Mouse (Mus musculus): Measurements from ENCODE around the gene Paxx. TPM values are rescaled to one million over a fixed set of nuclear protein-coding genes. Genes with fewer than 3 reads are reported as not detected.
A peak's percentile ranks its signal among the peaks of the same experiment; 100 is the strongest.

Paxx gene
- polyA plus RNA-seq, 1 experiment from 2014 or later = 28.9 TPM

- no peaks in the 10 kb centered on the region for H3K36me3 ChIP-seq
- H3K9ac ChIP-seq = no peak overlapping the region
- H3K9me3 ChIP-seq = no peaks in the 10 kb centered on the region
- no peak overlapping the region for H3K4me2 ChIP-seq (replicated peaks)
- H3K27me3 ChIP-seq = no peaks in the 10 kb centered on the region
- H3K27ac ChIP-seq = no peak overlapping the region
- H3K4me1 ChIP-seq = no peaks in the 10 kb centered on the region
- 76% methylated on average over 10 of the region's 10 CpGs for WGBS
- no peak for ATAC-seq (ENCODE audit: insufficient number of reproducible peaks, insufficient read depth, low FRiP score, low TSS enrichment)
- H3K4me3 ChIP-seq = no peak overlapping the region
Measured at GRCm38 (mm10) chr2:25479551-25480311, 18.8 kb upstream of the Paxx start.

DNA sequence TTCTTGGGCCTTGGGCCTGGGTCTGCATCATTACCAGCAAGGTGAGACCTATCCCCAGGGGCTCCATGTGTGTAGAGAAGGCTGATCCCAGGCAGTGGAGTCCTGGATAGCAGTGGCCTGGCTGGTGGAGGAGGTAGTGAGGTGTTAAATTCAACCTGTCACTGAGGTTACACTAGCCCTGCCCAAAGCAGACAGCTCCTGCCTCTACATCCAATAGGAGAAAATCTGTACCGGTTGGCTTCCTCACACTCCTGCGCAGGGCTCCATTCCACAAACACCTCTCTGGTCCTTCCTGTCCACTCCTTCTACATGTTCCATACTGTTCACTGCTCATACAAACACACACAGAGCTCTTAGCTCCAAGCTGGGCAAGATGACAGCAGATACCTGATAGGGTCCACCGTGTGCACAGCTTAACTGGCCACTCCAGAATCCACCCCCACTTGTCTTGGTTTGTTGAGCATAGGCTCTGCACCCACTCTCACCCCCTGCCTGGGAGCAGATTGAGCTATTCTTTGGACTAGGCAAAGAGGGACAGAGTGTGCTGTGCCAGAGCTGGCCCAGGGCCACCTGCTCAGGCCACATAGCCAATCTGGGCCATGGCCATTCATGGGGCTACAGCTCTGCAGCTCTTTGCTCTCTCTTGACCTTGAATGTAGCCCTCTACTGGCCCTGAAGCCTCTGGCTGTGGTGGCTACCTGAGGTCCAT is 17.2 kb upstream of the Paxx start:
- Histone ChIP-seq H3K4me1 (no peaks in the 10 kb centered on the region), H3K9ac (no peak overlapping the region), H3K4me3 (no peak overlapping the region), H3K4me2 (replicated peaks) (no peak overlapping the region), H3K9me3 (no peaks in the 10 kb centered on the region), H3K27ac (no peak overlapping the region), H3K36me3 (no peaks in the 10 kb centered on the region), H3K27me3 (no peaks in the 10 kb centered on the region)
- 86% methylated on average over 3 of the region's 3 CpGs for WGBS
- ATAC-seq (ENCODE audit: insufficient number of reproducible peaks, insufficient read depth, low FRiP score, low TSS enrichment) = no peak

- WGBS = 91% methylated on average over 8 of the region's 8 CpGs
- Histone ChIP-seq H3K9me3 (no peaks in the 10 kb centered on the region), H3K4me2 (replicated peaks) (no peak overlapping the region)
Measured at GRCm38 (mm10) chr2:25477541-25477940, 16.6 kb upstream of the Paxx start.

DNA sequence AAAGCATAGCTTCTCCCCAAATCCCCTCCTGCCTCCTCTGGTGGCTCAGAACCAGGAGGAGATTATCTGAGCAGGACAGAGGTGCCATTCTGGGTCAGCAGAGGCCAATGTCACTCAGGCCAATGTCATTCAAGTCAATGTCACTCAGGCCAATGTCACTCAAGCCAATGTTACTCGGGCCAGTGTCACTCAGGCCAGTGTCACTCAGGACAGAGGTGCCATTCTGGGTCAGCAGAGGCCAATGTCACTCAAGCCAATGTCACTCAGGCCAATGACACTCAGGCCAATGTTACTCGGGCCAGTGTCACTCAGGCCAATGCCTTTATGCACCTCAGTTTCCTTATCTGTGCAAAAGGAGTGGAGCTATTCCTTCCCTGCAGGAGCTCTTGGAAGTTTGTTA is 11.7 kb upstream of the Paxx start:
- H3K4me3 ChIP-seq = no peak overlapping the region
- no peak overlapping the region for H3K27ac ChIP-seq
- H3K9ac ChIP-seq = no peak overlapping the region
- 67% methylated on average over 2 of the region's 2 CpGs for WGBS
- no peak for ATAC-seq (ENCODE audit: insufficient number of reproducible peaks, insufficient read depth, low FRiP score, low TSS enrichment)
- no peaks in the 10 kb centered on the region for H3K36me3 ChIP-seq
- no peaks in the 10 kb centered on the region for H3K27me3 ChIP-seq
- H3K4me1 ChIP-seq = 0 out of 2 replicates have a peak, but pooled peaks cover 4% of the 10 kb centered on the region
- H3K4me2 ChIP-seq (replicated peaks) = no peak overlapping the region
- H3K9me3 ChIP-seq = no peaks in the 10 kb centered on the region

More at GRCm38 (mm10) chr2:25477541-25477940, 16.6 kb upstream of the Paxx start:
- ATAC-seq (ENCODE audit: insufficient number of reproducible peaks, insufficient read depth, low FRiP score, low TSS enrichment) = no peak
- Histone ChIP-seq H3K4me3 (no peak overlapping the region), H3K9ac (no peak overlapping the region), H3K27me3 (no peaks in the 10 kb centered on the region), H3K27ac (no peak overlapping the region), H3K36me3 (no peaks in the 10 kb centered on the region), H3K4me1 (no peaks in the 10 kb centered on the region)

GRCm38 (mm10) chr2:25469969-25470368 is 9.1 kb upstream of the Paxx start, which contains the start of gene Ptgds:
Gene Ptgds, minus strand, starts transcription at chr2:25470046.
- H3K4me1 ChIP-seq = 0 out of 2 replicates have a peak, but pooled peaks cover 6% of the 10 kb centered on the region
- H3K4me2 ChIP-seq (replicated peaks) = no peak within 1 kb of the TSS
- no peak within 1 kb of the TSS for H3K4me3 ChIP-seq
- no peaks in the 10 kb centered on the region for H3K9me3 ChIP-seq
- WGBS = 49% methylated on average over 6 of the region's 6 CpGs
- no peak within 1 kb of the TSS for H3K27ac ChIP-seq
- ATAC-seq (ENCODE audit: insufficient number of reproducible peaks, insufficient read depth, low FRiP score, low TSS enrichment) = no peak
- no peaks in the 10 kb centered on the region for H3K36me3 ChIP-seq
- H3K27me3 ChIP-seq = no peaks in the 10 kb centered on the region
- H3K9ac ChIP-seq = no peak within 1 kb of the TSS

GRCm38 (mm10) chr2:25468962-25469915 is 8.3 kb upstream of the Paxx start:
- 0 out of 2 replicates have a peak, but pooled peaks cover 6% of the 10 kb centered on the region for H3K4me1 ChIP-seq
- no peaks in the 10 kb centered on the region for H3K36me3 ChIP-seq
- no peaks in the 10 kb centered on the region for H3K27me3 ChIP-seq
- peak; percentile 25; the same call in 1 of the 2 replicates for ATAC-seq (ENCODE audit: insufficient number of reproducible peaks, insufficient read depth, low FRiP score, low TSS enrichment)
- no peaks in the 10 kb centered on the region for H3K9me3 ChIP-seq
- no peak overlapping the region for H3K9ac ChIP-seq
- 73% methylated on average over 10 of the region's 10 CpGs for WGBS
- H3K4me2 ChIP-seq (replicated peaks) = no peak overlapping the region
- H3K27ac ChIP-seq = no peak overlapping the region
- no peak overlapping the region for H3K4me3 ChIP-seq

GRCm38 (mm10) chr2:25467606-25468303 is 6.9 kb upstream of the Paxx start:
- H3K27me3 ChIP-seq = no peaks in the 10 kb centered on the region
- no peak overlapping the region for H3K4me2 ChIP-seq (replicated peaks)
- 76% methylated on average over 14 of the region's 14 CpGs for WGBS
- no peak overlapping the region for H3K4me3 ChIP-seq
- H3K9me3 ChIP-seq = no peaks in the 10 kb centered on the region
- H3K4me1 ChIP-seq = 0 out of 2 replicates have a peak, but pooled peaks cover 6% of the 10 kb centered on the region
- no peak for ATAC-seq (ENCODE audit: insufficient number of reproducible peaks, insufficient read depth, low FRiP score, low TSS enrichment)
- H3K36me3 ChIP-seq = no peaks in the 10 kb centered on the region
- H3K9ac ChIP-seq = no peak overlapping the region
- H3K27ac ChIP-seq = no peak overlapping the region

DNA sequence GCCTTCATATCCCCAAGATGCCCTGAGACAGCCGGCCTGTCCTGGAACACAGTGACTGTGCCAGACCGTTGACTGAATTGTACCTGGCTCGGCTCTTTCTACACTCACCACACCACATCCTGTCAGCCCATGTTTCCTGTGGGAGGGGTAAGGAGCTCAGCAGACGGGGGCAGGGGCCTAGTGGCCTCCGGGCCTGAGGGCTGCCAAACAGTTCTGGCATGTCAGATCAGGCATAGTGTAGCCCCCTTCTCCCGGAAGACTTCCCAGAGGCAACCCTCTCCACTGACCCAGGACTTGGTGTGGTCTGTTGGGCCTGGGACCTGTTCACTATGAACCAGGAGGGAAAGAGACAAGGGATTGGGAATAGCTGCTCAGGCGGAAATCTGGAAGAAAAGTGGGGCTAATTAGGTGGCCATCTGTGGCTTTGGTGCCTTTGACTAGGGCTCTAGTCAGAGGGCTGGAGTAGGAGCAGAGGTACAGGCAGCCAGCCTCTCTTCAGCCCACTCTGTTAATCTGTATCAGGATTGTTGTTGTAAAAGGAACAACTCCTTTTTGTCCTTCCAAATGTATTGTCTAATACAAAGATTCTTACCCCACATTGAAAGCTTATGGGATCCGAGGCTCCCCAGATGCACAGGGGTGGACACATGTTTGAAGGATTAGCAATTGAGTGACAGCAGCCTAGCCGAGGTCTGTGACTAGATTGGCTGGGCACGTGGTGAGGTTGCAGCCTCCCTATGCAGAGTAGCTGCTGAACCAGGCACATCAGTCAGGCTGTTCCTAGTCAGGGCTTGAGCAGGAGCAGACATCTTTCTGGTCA is 5.1 kb upstream of the Paxx start:
- ATAC-seq (ENCODE audit: insufficient number of reproducible peaks, insufficient read depth, low FRiP score, low TSS enrichment) = no peak; the same call in 1 of the 2 replicates
- WGBS = 35% methylated on average over 10 of the region's 10 CpGs
- H3K27ac ChIP-seq = no peak overlapping the region

DNA sequence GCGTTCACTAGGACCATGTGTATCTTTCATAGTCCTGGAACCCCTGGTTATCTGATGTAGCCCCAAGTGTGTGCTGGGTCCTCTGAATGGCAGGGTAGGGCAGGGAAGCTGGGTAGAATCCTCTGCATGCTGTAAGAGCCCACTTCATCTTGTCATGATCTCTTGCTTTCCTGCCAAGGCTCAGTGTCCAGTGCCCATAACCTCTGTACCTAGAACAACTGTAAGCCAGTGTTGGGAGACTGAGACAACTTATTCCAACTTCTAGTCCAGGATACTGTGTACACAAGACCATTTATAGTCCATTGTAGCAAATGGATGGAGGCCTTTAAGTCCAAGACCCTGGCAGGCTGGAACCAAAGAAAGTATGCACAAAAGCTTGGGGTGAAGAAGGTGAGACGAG is 4.4 kb upstream of the Paxx start:
- Histone ChIP-seq H3K36me3 (no peaks in the 10 kb centered on the region), H3K27me3 (no peaks in the 10 kb centered on the region), H3K4me1 (peaks cover 12% of the 10 kb centered on the region), H3K27ac (no peak overlapping the region), H3K9me3 (no peaks in the 10 kb centered on the region), H3K4me3 (no peak overlapping the region), H3K4me2 (replicated peaks) (no peak overlapping the region), H3K9ac (no peak overlapping the region)
- ATAC-seq (ENCODE audit: insufficient number of reproducible peaks, insufficient read depth, low FRiP score, low TSS enrichment) = no peak
- 81% methylated on average over 2 of the region's 2 CpGs for WGBS

More for the DNA sequence above, 5.1 kb upstream of the Paxx start:
- Histone ChIP-seq H3K4me2 (replicated peaks) (no peak overlapping the region), H3K36me3 (no peaks in the 10 kb centered on the region), H3K9me3 (no peaks in the 10 kb centered on the region), H3K27me3 (no peaks in the 10 kb centered on the region), H3K4me1 (peaks cover 12% of the 10 kb centered on the region), H3K4me3 (no peak overlapping the region), H3K9ac (no peak overlapping the region)

- H3K27me3 ChIP-seq = no peaks in the 10 kb centered on the region
- peaks cover 22% of the 10 kb centered on the region for H3K4me1 ChIP-seq
- H3K4me3 ChIP-seq = no peak overlapping the region
- ATAC-seq (ENCODE audit: insufficient number of reproducible peaks, insufficient read depth, low FRiP score, low TSS enrichment) = no peak
- H3K9ac ChIP-seq = no peak overlapping the region
- H3K4me2 ChIP-seq (replicated peaks) = no peak overlapping the region
- no peak overlapping the region for H3K27ac ChIP-seq
- no peaks in the 10 kb centered on the region for H3K9me3 ChIP-seq
- 91% methylated on average over 3 of the region's 3 CpGs for WGBS
- peaks cover 7% of the 10 kb centered on the region; the same call in 1 of the 2 replicates for H3K36me3 ChIP-seq
Measured at GRCm38 (mm10) chr2:25463630-25464029, 2.7 kb upstream of the Paxx start.

Measured in embryonic facial prominence, embryonic 12.5 days (tissue).